Mouse (Mus musculus) kidney, adult 8-10 months (tissue): ENCODE data around the gene Slx4ip.

ENCODE experiments used
- DNase-seq, 2 experiments: peaks; one replicate each; pipeline ENCODE4 v3.0.0; 2022

The Slx4ip gene

GRCm38 (mm10) chr2:137107946-137108345 lies 216.9 kb downstream of the Slx4ip start:
- DNase-seq = no peak

GRCm38 (mm10) chr2:137109321-137110213 lies 218.5 kb downstream of the Slx4ip start:
- peak in 1 of 2 experiments; percentile 19 for DNase-seq

- DNase-seq = peak; percentile 26 to 62
Measured at GRCm38 (mm10) chr2:137110214-137110898, 219.3 kb downstream of the Slx4ip start.

- peak in 1 of 2 experiments; percentile 6 for DNase-seq
Measured at GRCm38 (mm10) chr2:137113288-137114061, 222.5 kb downstream of the Slx4ip start.

DNA sequence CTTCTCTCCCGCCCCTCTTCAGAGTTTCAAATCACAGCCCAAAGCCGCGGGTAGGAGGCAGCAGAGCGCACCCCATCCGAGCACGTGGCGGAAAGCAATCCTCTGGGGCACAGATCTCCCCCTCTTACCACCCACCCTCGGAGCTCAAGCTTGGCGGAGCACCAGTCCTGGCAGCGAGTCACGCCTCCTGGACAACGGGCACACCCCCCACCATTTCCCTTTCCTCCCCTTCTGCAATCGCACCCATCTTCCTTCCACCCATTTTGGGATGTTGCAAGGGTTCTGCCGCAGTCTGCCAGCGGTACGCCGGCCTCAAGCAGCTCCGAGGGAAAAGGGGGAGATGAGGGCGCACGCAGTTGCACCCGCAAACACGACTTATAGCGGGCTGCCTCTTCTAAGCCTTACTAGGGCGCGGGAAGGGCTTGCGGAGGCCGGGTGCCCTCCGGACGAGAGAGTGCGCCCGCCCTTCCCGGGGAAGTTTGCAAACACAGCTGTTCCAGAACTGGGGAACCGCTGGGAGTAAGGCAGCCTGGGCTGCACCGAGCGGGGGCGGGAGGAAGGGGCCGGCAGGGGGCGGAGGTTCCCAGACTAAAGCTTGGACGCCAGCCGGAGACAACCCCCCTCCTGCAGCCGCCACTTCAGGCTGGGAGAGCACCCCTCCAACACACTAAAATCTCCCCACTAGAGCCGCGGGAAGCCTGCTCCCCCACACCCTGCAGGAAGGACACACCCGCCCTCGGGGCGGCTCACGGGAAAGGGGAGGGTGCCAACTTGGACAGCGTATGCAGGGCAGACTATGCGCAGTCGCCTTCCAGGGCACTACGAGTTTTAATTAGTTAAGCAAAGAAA lies 223.5 kb downstream of the Slx4ip start:
- peak; percentile 69 to 70 for DNase-seq

GRCm38 (mm10) chr2:137115241-137116024 lies 224.4 kb downstream of the Slx4ip start:
- DNase-seq = peak in 1 of 2 experiments; percentile 23

DNA sequence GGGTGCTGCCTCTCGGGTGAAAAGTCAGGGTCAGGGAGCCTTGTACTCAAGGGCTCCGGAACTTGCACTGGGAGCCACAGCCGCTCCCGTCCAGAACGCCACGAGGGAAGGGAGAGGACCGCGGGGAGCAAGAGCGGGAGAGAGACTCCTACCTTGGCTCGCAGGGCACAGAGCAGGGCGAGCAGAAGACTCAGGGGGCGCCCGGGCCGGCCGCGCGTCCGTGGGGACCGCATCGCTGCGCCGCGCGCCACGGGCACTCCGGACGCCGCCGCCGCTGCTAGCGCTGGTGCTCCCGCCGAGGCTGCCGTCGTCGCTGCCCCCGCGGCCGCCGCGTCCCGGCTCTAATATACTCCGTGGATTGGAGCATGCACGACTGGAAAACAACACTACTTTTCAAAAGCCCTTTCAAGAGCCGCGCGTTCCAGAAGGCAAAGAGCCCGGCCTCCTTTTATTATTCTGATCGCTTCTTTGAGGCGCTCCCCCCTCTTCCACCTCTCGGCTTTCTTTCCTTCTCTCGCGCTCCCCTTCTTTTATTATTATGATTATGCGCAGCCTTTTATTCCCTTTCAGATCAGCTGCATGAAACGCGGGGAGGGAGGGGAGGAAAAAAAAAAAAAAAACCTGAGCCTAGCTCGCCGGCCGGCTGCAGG lies 225.1 kb downstream of the Slx4ip start, which contains the start of gene Jag1:
Gene Jag1, minus strand, starts transcription at position 620 of the 650 bp plus-strand sequence.
- peak in 1 of 2 experiments; percentile 42 for DNase-seq

DNA sequence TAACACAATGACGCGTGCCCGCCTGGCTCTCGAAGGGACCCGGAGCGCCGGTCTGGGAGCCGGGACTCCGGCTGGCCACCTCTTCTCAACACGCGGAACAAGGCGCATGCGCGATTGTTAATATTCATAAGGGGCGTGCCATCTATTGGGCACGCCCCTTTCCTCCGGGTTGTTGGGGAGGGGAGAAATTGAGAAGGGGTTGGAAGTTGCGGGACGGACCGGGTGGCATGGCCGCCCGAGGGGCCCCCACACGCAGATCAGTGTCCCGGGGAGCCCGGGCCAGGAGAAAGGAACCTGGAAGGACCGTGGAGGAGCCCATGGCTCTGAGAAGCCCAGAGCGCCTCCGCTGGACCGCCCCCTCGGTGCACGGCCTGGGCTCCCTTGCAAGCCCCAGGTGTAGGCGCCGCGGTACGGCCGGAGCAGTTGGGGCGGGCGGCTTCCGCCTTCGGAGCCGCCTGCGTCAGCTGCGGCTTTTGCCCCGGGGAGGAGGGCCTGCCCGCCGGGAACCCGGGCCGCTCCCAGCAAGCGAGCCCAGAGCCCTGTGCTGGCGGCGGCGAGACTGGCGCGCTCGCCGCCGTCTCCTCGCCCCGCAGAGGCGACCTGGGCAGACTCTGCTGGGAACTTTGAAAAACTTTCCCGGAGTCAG lies 225.8 kb downstream of the Slx4ip start:
- peak; percentile 90 to 94 for DNase-seq

- DNase-seq = peak; percentile 83 to 90
Measured at GRCm38 (mm10) chr2:137117321-137117690, 226.3 kb downstream of the Slx4ip start.
